Mouse (Mus musculus): ENCODE measurements around the gene Tmem41b. TPM values are rescaled to one million over a fixed set of nuclear protein-coding genes. Genes with fewer than 3 reads are reported as not detected.
"Not testable (repeated sequence)": the region's sequence is repeated elsewhere in the genome, so short reads cannot be mapped to it uniquely, and the experiment has no call there.

The Tmem41b gene
- total RNA-seq (2018; cell fraction: chromatin; rRNA removed) = 10 to 100 TPM; 28.3 to 95.6 (median 56.4) TPM
- 10 to 100 TPM; 48.1 to 68.1 (median 53.5) TPM for total RNA-seq (2018; cell fraction: cytosol; rRNA removed)
- total RNA-seq (2018; cell fraction: nucleus; rRNA removed) = 100 to 1,000 TPM in 2 of 26 experiments, 10 to 100 TPM in 24; 30.4 to 111 (median 71.6) TPM
- polyA plus RNA-seq (2018) = 49.5 to 57.5 TPM (median 51.3 TPM) in 3 replicates

DNA sequence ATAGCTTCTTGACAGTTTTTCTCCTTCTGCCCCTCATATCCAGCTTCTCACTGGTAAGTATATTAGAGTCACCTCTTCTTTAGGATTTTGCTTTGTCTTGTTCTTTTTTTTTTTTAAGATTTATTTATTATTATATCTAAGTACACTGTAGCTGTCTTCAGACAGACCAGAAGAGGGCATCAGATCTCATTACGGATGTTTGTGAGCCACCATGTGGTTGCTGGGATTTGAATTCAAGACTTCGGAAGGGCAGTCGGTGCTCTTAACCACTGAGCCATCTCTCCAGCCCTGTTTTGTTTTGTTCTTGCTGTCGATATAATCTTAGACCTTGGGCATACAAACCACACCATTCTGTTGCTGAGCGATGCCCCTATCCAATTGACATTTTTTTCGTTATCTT lies at the start of gene Tmem41b:
TSS of gene Tmem41b (minus strand) at position 155 of the 400 bp plus-strand sequence.
- whole genome bisulfite sequencing (ENCODE audit: missing documents) = 29% methylated on average over 6 of the region's 6 CpGs
- Histone ChIP-seq H3K79me2 (ENCODE audit: inconsistent target) (peaks cover 43% of the 10 kb centered on the region), H3K4me3 (ENCODE audit: inconsistent target) (peak within 1 kb of the TSS; percentile 84), H3K27ac (peak within 1 kb of the TSS; percentile 69)
- H3K36me3 ChIP-seq (ENCODE audit: inconsistent target) = not testable (repeated sequence)

DNA sequence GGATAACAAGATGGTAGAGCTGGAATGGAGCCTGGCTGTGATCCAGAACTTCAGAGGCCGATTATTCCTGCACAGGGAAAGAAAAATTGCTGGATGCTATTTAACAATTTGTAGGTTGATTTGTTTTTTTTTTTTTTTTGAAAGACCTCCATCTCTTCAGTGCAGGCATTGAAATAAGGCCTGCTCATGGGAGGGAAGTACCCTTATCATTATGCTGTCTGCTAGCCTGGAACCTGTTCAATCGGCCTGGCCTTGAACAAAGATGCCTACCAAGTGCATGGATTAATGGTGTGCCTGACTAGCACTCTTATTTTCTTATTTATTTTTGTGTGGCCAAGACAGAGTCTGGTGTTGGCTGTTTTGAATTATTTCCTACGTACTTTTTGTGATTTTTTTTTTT lies 43.6 kb upstream of the Tmem41b start:
- Histone ChIP-seq H3K79me2 (ENCODE audit: inconsistent target) (peaks cover 99% of the 10 kb centered on the region), H3K27ac (no peak overlapping the region), H3K36me3 (ENCODE audit: inconsistent target) (peaks cover 28% of the 10 kb centered on the region), H3K4me3 (ENCODE audit: inconsistent target) (no peak overlapping the region)
- WGBS (ENCODE audit: missing documents) = 87% methylated on average over 3 of the region's 3 CpGs

DNA sequence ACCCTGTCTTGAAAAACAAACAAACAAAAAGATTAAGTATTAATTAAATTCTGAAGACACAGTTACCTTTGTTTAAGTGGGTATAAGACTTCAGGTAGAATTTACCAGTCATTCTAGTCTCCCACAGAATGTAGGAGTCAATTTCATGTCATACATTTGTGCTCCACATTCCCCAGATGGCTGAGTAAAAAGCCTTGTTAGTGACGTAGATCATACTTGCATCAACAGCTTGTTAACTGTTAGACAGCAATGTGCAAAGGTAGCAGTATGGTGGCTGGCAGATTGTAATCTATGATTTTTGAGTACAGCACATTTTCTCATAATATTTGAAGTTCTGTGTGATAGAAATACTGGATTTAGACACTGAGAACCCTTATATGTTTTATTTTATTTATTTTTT lies 42.1 kb upstream of the Tmem41b start:
- Histone ChIP-seq H3K4me3 (ENCODE audit: inconsistent target) (no peak overlapping the region), H3K79me2 (ENCODE audit: inconsistent target) (peaks cover 100% of the 10 kb centered on the region), H3K27ac (no peak overlapping the region), H3K36me3 (ENCODE audit: inconsistent target) (peaks cover 28% of the 10 kb centered on the region)
- WGBS (ENCODE audit: missing documents) = 100% methylated on average over 1 of the region's 1 CpGs

DNA sequence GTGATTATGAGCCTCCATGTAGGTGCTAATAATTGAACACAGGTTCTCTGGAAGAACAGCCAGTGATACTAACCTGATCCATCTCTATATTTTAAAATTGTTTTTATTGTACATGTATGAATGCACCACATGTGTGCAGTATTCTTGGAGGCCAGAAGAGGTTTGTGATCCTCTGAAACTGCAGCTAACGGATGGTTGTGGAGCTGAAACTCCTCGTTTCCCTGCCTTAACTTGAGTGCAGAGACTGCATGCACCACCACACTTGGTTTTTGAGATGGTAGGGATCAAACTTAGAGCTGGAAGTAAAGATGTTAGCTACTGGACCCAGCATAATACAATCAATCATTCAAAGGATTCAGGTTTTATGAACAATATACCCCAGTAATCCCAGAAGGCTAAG lies 39.9 kb upstream of the Tmem41b start:
- H3K27ac ChIP-seq = no peak overlapping the region
- peaks cover 100% of the 10 kb centered on the region for H3K79me2 ChIP-seq (ENCODE audit: inconsistent target)
- no peak overlapping the region for H3K4me3 ChIP-seq (ENCODE audit: inconsistent target)
- 94% methylated on average over 2 of the region's 2 CpGs for WGBS (ENCODE audit: missing documents)
- peaks cover 9% of the 10 kb centered on the region; the same call in 1 of the 2 replicates for H3K36me3 ChIP-seq (ENCODE audit: inconsistent target)

DNA sequence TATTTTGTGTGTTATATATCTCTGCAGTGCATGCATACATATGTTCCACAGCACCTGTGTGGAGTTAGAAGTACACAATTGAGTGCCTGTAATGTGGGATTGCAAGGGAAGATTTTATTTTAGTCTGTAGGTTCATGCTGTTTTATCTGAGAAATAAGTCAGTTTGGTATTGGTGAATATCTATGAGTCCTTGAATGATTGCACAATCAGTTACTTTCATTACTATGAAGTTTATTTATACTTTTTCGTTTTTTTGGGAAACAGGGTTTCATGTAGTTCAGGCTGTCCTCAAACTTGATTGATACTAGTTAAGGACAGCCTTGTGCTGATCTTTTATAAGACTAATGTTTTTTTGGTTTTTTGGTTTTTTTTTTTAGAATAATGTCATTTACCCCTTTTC lies 36.8 kb upstream of the Tmem41b start:
- WGBS (ENCODE audit: missing documents) = 42% methylated on average over 1 of the region's 1 CpGs
- Histone ChIP-seq H3K36me3 (ENCODE audit: inconsistent target) (no peaks in the 10 kb centered on the region; the same call in 1 of the 2 replicates), H3K27ac (no peak overlapping the region), H3K79me2 (ENCODE audit: inconsistent target) (peaks cover 100% of the 10 kb centered on the region), H3K4me3 (ENCODE audit: inconsistent target) (no peak overlapping the region)

DNA sequence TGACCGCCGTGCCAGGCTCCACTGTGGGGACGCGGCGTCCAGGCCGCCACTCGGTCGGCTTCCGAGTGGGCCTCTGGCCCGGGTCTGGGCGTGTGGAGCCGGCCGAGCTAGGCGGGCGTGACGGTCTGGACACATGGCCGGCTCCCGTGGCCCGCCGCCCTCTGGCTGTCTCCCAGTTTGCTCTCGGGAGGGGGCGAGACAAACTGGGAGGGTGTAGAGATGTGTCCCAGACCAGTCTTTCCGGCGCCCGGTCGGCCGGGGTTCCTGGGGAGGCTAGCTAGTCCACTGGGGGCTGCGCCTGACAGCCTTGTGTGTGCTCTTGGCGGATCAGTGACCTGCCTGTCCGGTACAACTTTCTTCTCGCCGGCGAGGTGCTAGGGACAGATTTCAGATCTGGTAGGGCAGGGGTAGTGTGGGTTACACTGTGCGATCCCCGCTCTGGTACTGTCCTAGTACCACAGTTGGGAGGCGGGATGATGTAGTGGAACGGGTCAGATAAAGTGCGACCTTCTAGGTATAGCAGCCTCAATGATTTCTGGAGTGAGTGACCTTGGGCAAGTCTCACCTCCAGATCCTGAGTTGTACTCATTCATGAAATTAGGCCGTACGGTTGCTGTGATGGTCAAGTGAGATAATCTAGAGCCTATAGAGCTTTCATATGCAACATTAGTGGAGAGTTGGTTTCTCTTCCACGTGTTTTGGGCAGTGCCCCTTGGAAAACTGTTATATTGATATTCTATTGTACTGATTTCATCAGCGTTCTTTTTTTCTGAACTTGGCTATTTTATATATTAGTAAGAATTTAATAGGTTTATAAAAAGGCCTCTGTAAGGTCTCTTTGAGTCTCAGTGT lies 32.1 kb upstream of the Tmem41b start:
- 4% methylated on average over 36 of the region's 42 CpGs for WGBS (ENCODE audit: missing documents)
- Histone ChIP-seq H3K27ac (peak overlapping the region; percentile 19; the same call in 1 of the 2 replicates), H3K4me3 (ENCODE audit: inconsistent target) (peak overlapping the region; percentile 86), H3K36me3 (ENCODE audit: inconsistent target) (no peaks in the 10 kb centered on the region), H3K79me2 (ENCODE audit: inconsistent target) (peaks cover 53% of the 10 kb centered on the region)

DNA sequence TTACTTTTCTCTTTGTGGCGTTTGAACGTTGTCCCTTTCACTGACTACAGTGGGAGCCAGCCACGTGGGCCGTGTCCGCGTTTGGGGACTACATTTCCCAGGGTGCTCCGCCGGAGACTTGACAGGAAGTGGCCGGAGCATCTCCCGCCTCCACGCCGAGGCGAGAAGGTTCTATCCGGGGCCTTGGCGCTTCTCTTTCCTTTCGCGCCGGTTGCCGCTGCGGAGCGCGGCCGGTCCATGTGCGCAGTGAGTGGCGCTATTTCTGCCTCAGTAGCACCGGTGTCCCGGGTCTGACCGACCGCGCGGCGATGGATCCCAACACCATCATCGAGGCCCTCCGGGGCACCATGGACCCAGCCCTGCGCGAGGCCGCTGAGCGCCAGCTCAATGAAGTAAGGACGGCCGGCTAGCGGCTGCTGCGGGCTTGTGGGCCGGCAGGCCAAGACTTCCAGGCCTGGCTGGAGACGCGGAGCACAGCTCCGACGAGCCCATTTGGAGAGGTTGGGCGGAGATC lies 31.4 kb upstream of the Tmem41b start, which contains the start of gene Ipo7:
TSS of gene Ipo7 (plus strand) at position 158 of the 514 bp plus-strand sequence.
- no peaks in the 10 kb centered on the region for H3K36me3 ChIP-seq (ENCODE audit: inconsistent target)
- WGBS (ENCODE audit: missing documents) = under 1% methylated on average over 48 of the region's 48 CpGs
- peak within 1 kb of the TSS; percentile 86 for H3K4me3 ChIP-seq (ENCODE audit: inconsistent target)
- H3K27ac ChIP-seq = peak within 1 kb of the TSS; percentile 19; the same call in 1 of the 2 replicates
- H3K79me2 ChIP-seq (ENCODE audit: inconsistent target) = peaks cover 46% of the 10 kb centered on the region

DNA sequence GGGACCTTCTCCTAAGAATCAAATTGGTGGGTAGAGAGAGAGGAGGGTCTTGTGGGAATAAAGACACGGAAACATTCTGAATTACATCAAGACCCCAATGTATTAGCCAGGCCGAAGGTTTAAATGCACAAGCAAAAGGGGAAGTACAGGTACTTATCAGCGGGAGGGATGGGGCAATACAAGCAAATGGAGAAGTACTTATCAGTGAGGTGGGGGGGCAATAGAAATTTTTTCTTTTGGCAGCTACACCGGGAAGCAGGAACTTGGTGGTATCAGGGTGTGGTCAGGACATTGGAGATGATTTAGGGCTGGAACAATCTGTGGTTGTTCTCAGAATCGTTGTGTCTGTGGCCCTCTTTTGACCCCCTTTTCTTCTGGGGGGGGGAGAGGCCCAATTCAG lies 27.5 kb upstream of the Tmem41b start:
- 53% methylated on average over 5 of the region's 5 CpGs for WGBS (ENCODE audit: missing documents)
- H3K36me3 ChIP-seq (ENCODE audit: inconsistent target) = no peaks in the 10 kb centered on the region
- no peak overlapping the region for H3K4me3 ChIP-seq (ENCODE audit: inconsistent target)
- H3K27ac ChIP-seq = no peak overlapping the region
- H3K79me2 ChIP-seq (ENCODE audit: inconsistent target) = peaks cover 7% of the 10 kb centered on the region

DNA sequence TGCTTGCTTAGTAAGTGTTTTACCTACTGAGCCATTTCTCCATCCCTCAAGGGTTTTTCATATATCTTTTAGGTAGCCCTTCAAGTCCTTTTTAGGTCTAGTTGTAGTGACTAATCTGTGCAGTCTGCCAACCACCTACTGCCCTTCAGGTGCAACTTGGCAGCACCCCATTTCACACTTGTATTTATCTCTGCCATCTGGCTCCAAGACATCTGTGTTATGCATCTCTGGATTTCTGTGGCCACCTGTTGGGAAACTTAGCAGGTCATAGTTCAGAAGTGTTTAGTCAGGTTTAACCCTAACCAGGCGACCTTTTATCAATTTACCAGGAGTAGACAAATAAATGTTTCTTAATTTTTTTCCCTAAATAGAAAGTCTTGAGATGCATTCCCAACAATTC lies 24.7 kb upstream of the Tmem41b start:
- no peak overlapping the region for H3K27ac ChIP-seq
- no peak overlapping the region for H3K4me3 ChIP-seq (ENCODE audit: inconsistent target)
- 100% methylated on average over 1 of the region's 1 CpGs for WGBS (ENCODE audit: missing documents)
- no peaks in the 10 kb centered on the region for H3K79me2 ChIP-seq (ENCODE audit: inconsistent target)
- H3K36me3 ChIP-seq (ENCODE audit: inconsistent target) = no peaks in the 10 kb centered on the region

DNA sequence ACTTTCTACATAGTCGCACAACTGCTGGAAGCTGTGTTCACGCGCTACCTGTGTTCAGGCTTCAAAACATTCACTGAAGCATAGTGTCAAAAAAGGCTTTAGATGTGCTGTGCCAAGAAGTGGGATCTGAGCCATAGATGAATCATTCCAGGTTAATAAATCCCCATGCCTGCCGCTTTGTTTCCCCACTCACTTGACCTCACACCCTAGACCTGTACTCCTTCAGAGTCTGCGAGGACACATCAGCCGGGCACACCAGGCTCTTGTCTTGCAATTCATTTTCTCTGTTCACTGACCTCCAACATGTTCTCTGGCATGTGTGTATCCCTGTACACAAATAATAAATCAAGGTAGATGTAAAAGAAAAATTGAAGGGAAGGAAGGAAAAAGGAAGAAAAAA lies 22.4 kb upstream of the Tmem41b start:
- no peak overlapping the region for H3K27ac ChIP-seq
- H3K36me3 ChIP-seq (ENCODE audit: inconsistent target) = no peaks in the 10 kb centered on the region
- no peak overlapping the region for H3K4me3 ChIP-seq (ENCODE audit: inconsistent target)
- H3K79me2 ChIP-seq (ENCODE audit: inconsistent target) = peaks cover 9% of the 10 kb centered on the region; the same call in 1 of the 2 replicates
- WGBS (ENCODE audit: missing documents) = 93% methylated on average over 6 of the region's 6 CpGs

DNA sequence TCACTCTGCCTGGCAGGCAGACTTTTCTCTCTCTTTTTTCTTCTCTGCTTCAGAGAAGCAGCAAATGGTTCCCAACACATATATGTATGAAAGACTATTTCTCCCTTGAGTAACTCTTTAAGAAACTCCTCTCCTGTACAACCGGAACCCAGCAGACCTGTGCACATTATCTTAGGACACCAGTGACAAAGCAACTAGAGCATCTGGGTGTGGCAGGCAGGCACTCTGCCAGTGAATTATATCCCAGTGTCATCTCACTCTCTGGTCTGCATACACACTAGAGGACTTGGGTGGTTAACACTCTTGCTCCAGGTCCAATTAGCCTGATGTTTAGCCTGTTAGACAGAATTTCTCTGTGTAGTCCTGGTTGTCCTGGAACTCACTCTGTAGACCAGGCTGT lies 21.8 kb upstream of the Tmem41b start:
- no peaks in the 10 kb centered on the region for H3K36me3 ChIP-seq (ENCODE audit: inconsistent target)
- WGBS (ENCODE audit: missing documents) = 100% methylated on average over 1 of the region's 1 CpGs
- H3K79me2 ChIP-seq (ENCODE audit: inconsistent target) = peaks cover 9% of the 10 kb centered on the region; the same call in 1 of the 2 replicates
- no peak overlapping the region for H3K4me3 ChIP-seq (ENCODE audit: inconsistent target)
- H3K27ac ChIP-seq = no peak overlapping the region

DNA sequence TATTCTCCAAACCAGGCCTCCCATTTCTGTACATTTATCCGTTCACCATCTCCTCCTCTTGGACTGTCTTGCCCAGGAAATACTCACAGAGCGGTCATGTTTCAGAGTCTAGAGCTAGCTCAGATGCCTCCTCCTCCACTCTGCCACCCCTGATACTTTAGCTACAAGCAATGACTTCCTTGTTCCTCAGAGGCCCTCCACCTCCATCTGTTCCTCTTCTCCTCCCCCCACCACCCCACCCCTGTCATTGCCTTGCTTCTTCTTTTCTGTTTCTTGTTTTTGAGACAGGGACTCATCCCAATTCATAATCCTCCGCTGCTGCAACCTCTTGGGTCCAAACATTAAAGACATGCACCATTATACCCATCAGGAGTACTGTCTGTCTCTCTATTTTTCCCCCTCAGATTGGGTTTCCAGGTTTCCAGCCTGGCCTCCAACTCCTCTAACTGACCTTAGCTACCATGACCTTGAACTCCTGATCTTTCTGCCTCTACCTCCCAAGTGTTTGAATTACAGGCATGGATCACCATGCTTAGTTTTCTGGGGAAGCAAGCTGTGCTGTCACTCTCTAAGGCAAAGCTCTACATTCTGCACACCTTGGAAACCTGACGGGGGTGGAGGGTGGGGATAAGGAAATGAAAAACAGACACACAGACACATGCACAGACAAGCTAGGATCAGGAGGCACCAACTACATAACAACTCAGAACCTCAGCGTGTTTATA lies 19.9 kb upstream of the Tmem41b start:
- Histone ChIP-seq H3K79me2 (ENCODE audit: inconsistent target) (peaks cover 9% of the 10 kb centered on the region; the same call in 1 of the 2 replicates), H3K27ac (peak overlapping the region; percentile 69), H3K4me3 (ENCODE audit: inconsistent target) (peak overlapping the region; percentile 10; the same call in 1 of the 2 replicates), H3K36me3 (ENCODE audit: inconsistent target) (no peaks in the 10 kb centered on the region)
- 40% methylated on average over 4 of the region's 5 CpGs for WGBS (ENCODE audit: missing documents)

DNA sequence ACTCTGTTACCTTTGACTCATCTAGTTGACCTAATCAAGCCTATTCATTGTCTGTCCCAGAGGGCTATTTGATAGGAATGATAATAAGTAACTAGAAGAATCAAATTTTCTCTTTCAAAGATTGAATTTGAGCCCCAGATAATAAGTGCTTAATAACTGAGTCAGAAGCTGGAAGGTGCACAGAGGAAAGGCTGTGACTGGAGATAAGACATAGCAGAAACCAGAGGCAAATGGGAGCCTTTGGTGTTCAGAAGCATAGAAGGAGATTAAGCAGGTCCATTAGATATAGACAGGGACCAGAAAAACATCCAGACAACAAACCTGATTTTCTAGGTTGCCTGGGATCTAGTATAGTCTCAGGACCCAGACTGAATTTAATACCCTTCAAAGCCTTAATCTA lies 19.2 kb upstream of the Tmem41b start:
- peaks cover 9% of the 10 kb centered on the region; the same call in 1 of the 2 replicates for H3K79me2 ChIP-seq (ENCODE audit: inconsistent target)
- no peaks in the 10 kb centered on the region for H3K36me3 ChIP-seq (ENCODE audit: inconsistent target)
- peak overlapping the region; percentile 69 for H3K27ac ChIP-seq
- H3K4me3 ChIP-seq (ENCODE audit: inconsistent target) = peak overlapping the region; percentile 10; the same call in 1 of the 2 replicates

DNA sequence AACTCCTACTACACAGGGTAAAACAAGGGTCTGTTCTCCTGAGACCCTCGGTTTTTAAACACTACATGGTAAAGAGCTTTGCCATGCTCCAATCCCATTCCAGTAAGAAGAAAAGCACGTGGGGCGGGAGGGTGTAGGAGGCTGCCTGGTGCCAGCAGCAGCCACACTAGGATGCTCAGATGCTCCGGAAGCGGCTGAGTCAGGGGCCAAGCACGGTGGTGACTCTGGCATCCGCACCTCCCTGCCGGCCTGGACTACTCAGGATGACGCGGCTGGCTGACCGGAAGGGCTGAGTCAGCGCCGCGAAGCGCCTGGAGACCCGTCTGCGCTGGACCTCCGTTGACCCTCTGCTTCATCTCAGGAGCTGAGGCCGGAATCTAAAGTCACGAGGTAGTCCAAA lies 16.2 kb upstream of the Tmem41b start:
- H3K27ac ChIP-seq = peak overlapping the region; percentile 12

More for the DNA sequence above, 16.2 kb upstream of the Tmem41b start:
- H3K4me3 ChIP-seq (ENCODE audit: inconsistent target) = no peak overlapping the region
- H3K36me3 ChIP-seq (ENCODE audit: inconsistent target) = no peaks in the 10 kb centered on the region
- 44% methylated on average over 18 of the region's 20 CpGs for WGBS (ENCODE audit: missing documents)
- H3K79me2 ChIP-seq (ENCODE audit: inconsistent target) = peaks cover 9% of the 10 kb centered on the region; the same call in 1 of the 2 replicates

Data from macrophage (primary cell).